ENCODE assay signal across 33 mouse cellular contexts in the genomic region with DNA sequence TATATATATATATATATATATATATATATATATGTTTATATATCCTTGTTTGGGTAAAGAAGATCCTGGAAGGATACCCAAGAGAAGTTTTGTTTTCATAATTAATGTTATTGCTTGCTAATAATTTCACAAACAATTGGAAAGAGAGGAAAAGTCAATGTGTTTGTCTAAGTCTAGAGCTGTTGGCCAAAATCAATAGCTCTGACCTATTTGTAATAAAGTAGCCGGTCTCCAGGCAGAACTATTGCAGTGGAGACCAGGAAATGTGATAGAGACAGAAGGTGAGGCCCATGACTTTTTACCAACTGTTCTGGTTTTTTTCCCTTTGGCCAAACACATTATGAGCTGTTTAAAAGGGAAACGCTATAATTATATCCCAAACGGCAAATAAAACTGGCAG. TPM values are rescaled to one million over a fixed set of nuclear protein-coding genes. Genes with fewer than 3 reads are reported as not detected.
"Had no signal": no experiment of that assay in that cellular context is flagged by ENCODE, and none has a peak within 500 bp of the region (broad histone marks: within the 10 kb centered on the region; RNA-seq: fewer than 3 reads in every experiment).

No protein-coding gene starts in this region.

- H3K4me1 ChIP-seq: limb, embryonic 10.5 days; limb, embryonic 12.5 days; limb, embryonic 13.5 days; limb, embryonic 15.5 days; liver, embryonic 13.5 days; liver, embryonic 15.5 days; lung, embryonic 15.5 days; megakaryocyte, embryonic 14.5 days; midbrain, embryonic 10.5 days; midbrain, embryonic 12.5 days; midbrain, embryonic 13.5 days; midbrain, embryonic 15.5 days; neural tube, embryonic 12.5 days had no signal

- H3K27ac ChIP-seq: left cerebral cortex, adult 2 months; limb, embryonic 10.5 days; limb, embryonic 12.5 days; limb, embryonic 13.5 days; limb, embryonic 15.5 days; liver, embryonic 13.5 days; liver, embryonic 14.5 days; liver, embryonic 15.5 days; lung, embryonic 15.5 days; macrophage; midbrain, embryonic 10.5 days; midbrain, embryonic 12.5 days; midbrain, embryonic 13.5 days; midbrain, embryonic 15.5 days; neural tube, embryonic 12.5 days had no signal

- DNase-seq: left cerebral cortex, postnatal 4 days; liver; liver, embryonic 13.5 days; lung, adult 18-20 months; lung, adult 2 months; lung, embryonic 14.5 days; lung, postnatal 10 days; lung, postnatal 14 days; lung, postnatal 36 days; lung, postnatal 4 days; midbrain, embryonic 14.5 days had no signal

- H3K9ac ChIP-seq: limb, embryonic 12.5 days; limb, embryonic 13.5 days; limb, embryonic 15.5 days; liver, embryonic 13.5 days; liver, embryonic 14.5 days; liver, embryonic 15.5 days; lung, embryonic 14.5 days; lung, embryonic 15.5 days; midbrain, embryonic 12.5 days; midbrain, embryonic 13.5 days; midbrain, embryonic 15.5 days; neural tube, embryonic 12.5 days had no signal

- H3K36me3 ChIP-seq: limb, embryonic 10.5 days; limb, embryonic 12.5 days; limb, embryonic 13.5 days; limb, embryonic 15.5 days; liver, embryonic 13.5 days; liver, embryonic 15.5 days; lung, embryonic 15.5 days; midbrain, embryonic 10.5 days; midbrain, embryonic 12.5 days; midbrain, embryonic 13.5 days; midbrain, embryonic 15.5 days; neural tube, embryonic 12.5 days had no signal

- H3K4me2 ChIP-seq: limb, embryonic 12.5 days; limb, embryonic 13.5 days; limb, embryonic 15.5 days; liver, embryonic 13.5 days; liver, embryonic 15.5 days; lung, embryonic 14.5 days; lung, embryonic 15.5 days; midbrain, embryonic 11.5 days; midbrain, embryonic 12.5 days; midbrain, embryonic 13.5 days; midbrain, embryonic 15.5 days; neural tube, embryonic 12.5 days had no signal

- H3K4me3 ChIP-seq: left cerebral cortex, adult 2 months; limb, embryonic 10.5 days; limb, embryonic 12.5 days; limb, embryonic 13.5 days; limb, embryonic 15.5 days; liver, embryonic 13.5 days; liver, embryonic 15.5 days; lung, embryonic 15.5 days; megakaryocyte, embryonic 14.5 days; midbrain, embryonic 10.5 days; midbrain, embryonic 12.5 days; midbrain, embryonic 13.5 days; midbrain, embryonic 15.5 days; myocyte; neural tube, embryonic 12.5 days had no signal

- H3K27me3 ChIP-seq: limb, embryonic 12.5 days; limb, embryonic 13.5 days; limb, embryonic 15.5 days; liver, embryonic 13.5 days; liver, embryonic 15.5 days; lung, embryonic 15.5 days; megakaryocyte, embryonic 14.5 days; midbrain, embryonic 15.5 days; neural tube, embryonic 12.5 days had no signal

- H3K9me3 ChIP-seq: limb, embryonic 10.5 days; limb, embryonic 12.5 days; limb, embryonic 13.5 days; limb, embryonic 15.5 days; liver, embryonic 13.5 days; liver, embryonic 15.5 days; lung, embryonic 15.5 days; midbrain, embryonic 10.5 days; midbrain, embryonic 12.5 days; midbrain, embryonic 13.5 days; midbrain, embryonic 15.5 days; neural tube, embryonic 12.5 days had no signal

- ATAC-seq: lung, postnatal 0 days; midbrain, embryonic 13.5 days; midbrain, embryonic 15.5 days; midbrain, embryonic 16.5 days had no signal

RNA-seq across cellular contexts. Expression of a gene that starts 44.2 kb away (rescaled TPM):
- total RNA-seq: megakaryocyte progenitor cell, adult 5-6 weeks; megakaryocyte, adult 5-6 weeks had no signal
- polyA plus RNA-seq: liver, embryonic 16.5 days had no signal
